Mouse (Mus musculus): ENCODE results near the gene Heatr6.

Gene Heatr6

DNA sequence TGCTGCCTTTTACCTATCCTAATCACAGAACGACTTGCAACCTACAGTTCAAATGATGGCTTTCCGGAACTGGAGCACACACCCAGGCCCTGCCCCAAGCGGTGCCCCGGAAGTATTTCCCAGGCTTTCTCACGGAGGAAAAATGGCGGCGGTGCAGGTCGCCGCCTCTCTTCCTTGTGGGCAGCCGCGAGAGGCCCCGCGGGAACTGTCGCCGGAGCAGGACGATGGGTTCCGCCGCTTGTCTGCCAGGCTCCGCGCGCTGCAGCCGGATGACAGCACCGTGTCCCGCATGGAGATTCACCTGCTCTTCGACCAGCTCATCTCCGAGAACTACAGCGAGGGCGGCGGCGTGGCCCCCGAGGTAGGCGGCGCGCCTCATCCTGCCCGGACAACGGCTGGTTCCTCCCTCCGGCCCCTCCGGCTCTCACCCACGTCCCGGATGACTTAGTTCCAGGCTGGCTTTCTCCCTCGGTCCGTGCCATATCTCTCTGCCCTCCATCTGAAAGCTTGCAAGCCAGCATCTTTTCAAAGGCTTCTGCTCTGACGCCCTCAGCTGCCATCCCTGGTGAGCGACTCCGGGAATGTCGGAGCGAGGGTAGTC is at the start of gene Heatr6:
Gene Heatr6, plus strand, starts transcription at position 116 of the 601 bp plus-strand sequence.
- peak; percentile 93 for DNase-seq (ENCODE audit: low spot score)

DNA sequence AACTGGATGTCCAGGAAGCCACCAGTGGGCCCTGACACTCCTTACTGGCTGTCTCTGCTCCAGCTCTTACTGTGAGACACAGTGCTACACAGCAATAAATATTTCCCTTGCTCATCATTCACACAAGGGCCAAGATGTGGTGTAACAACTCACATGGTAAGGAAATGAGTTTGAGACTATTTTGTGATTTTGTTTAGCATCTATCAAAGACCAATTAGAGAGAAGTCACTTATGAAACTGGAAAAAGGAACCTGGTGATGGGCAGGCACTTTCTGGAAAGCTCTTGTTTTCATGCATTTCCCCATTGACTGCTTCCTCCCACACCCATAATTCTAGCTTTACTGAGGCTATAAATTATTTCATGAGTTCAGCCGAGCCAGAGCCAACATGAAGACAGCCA is 49.8 kb upstream of the Heatr6 start, which contains the start of gene Wfdc17:
Gene Wfdc17, plus strand, starts transcription at position 287 of the 400 bp plus-strand sequence.
- no peak for DNase-seq (ENCODE audit: low spot score)

DNA sequence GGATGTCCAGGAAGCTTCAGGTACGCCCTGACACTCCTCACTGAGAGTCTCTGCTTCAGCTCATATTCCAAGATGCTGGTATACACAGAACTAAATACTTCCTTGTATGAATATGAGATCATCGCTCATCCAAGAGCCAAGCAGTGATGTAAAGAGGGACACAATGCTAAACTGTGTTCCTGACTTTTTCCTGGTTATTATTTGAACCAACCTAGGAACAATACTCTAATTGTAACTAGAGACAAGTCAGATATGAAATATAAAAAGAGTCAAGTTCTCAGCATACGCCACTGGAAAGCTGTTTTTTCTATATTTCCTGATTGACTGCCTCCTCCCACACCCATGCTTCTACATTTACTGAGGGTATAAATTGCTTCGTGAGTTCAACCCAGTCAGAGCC is 44.8 kb upstream of the Heatr6 start, which contains the start of gene Wfdc18:
Gene Wfdc18, plus strand, starts transcription at position 301 of the 400 bp plus-strand sequence.
- no peak for DNase-seq (ENCODE audit: low spot score)

DNA sequence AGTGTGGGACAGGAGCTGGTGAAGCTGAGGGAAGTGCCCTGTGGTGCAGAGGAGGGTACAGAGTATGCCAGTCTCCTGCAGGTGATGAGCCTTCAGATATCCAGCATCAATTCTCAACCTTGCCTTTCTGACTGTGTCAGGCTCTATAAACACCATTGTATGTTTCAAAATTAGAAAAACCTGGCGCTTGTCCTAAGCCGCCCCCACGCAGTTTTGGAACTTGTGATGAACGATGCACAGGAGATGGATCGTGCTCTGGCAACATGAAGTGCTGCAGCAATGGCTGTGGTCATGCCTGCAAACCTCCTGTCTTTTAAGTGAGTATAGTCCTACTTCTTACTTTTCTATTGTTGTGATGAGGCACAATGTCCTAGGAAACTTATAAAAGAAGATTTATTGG is 43.8 kb upstream of the Heatr6 start:
- no peak for DNase-seq (ENCODE audit: low spot score)

DNA sequence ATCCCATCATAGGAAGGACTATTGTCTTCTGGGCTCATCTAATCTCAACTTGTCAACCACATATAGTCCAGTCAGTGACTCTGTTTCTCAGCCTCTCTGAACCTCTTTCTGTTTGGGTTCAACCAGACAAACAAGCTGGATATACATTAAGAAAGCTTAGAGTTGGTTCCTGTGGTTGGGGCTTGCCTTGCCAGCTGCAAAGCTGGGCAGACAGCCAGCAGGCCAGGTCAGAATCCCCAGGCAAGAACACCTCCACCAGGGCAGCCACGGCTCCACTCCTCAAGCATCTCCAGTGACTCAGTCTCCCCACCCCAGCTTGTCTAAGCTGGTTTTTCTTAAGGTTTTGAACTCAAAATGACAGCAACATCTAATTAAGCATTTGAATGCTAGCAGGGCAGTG is 40.8 kb upstream of the Heatr6 start:
- DNase-seq (ENCODE audit: low spot score): no peak

DNA sequence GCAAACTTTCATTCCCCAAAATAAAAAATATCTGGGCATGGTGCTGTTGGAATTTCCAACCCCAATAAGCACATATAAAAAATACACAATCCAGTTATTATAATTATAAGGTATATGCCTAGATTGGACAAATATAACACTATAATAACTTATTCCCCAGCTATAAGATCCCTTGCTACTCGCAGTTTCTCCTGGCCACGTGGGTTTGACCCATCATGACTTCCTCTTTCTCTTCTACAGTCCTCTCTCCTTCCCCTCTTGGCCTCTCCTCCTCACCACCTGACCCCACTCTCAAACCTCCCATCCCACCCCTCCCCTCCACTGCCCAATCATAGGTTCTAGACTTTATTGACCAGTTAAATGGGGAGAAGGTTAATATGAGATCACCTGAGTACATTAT is 39.6 kb upstream of the Heatr6 start:
- no peak for DNase-seq (ENCODE audit: low spot score)

DNA sequence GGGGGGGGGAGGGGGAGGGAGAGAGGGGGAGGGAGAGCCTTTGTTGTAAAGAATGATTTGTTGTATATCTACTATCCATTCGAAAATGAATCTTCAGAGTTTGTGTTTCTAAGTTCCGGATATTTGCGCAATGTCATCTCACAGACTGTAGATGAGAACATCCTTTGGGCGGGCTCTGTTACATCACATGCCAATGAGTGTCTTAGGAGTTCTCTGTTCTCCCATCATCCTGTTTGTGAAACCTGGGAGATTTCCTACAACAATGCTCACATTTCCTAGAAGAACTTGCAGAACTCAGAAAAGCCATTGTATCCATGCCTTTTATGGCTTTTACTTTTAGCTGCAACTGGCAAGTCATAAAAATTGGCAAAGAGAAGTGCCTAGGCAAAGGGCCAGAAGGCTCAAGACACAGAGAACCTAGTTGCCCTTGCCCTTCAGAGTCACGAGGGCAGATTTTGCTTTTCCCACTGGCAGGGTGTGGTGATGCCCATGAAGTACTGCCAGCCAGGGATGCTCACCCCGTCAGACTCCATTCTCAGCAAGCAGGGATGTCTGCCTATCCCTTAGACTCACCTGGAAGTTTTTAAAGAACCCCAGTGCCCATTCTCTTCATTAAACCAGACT is 36.3 kb upstream of the Heatr6 start:
- DNase-seq (ENCODE audit: low spot score): no peak

DNA sequence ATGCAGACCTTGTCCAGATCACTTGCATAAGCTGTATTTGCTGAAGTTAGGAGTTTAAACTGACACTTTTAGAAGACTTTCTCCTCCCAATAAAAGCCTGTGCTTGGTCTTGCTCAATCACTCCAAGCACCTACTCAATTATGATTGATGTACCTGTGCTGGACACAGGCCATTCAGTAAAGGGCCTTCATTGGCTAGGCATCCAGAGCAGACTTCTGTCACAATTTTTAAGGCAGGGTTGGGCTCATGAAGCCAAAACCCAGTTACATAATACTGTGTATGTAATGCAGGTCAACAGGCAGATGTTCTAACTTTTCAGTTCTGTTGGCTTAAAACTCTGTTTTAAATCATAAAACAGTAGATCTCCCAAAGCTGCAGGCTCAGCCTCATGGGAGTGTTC is 32.7 kb upstream of the Heatr6 start:
- DNase-seq (ENCODE audit: low spot score): no peak

DNA sequence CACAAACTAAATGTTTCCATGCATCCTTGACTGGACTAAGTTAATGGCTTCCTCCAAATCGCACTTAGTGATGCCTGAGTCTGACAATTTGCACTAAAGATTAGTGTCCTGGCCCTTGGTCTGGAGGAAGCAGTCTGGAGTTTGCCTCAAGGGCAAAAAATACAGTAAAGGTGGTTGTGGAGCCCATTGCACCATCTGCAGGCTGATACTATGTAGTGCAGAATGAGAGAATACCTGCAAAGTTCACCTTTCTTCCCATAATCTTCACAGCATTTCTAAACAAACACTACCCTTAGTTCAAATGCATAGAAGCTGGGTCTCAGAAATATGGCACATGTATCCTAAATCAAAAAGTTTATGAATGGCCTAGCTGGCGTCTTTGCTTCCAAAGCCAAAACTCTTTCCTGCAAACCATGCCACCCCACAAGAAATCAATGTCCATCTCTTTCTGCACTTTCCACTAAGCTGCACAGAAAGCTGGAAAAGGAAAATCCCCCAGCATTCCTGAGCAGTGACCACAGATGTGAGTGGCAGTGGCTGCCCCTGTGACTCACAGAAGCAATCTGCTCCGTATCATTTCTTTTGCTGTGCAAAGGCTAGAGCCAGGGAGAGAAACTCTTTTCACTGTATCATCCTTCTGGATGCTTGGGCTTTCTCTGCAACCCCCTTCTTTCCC is 24.6 kb upstream of the Heatr6 start:
- no peak for DNase-seq (ENCODE audit: low spot score)

DNA sequence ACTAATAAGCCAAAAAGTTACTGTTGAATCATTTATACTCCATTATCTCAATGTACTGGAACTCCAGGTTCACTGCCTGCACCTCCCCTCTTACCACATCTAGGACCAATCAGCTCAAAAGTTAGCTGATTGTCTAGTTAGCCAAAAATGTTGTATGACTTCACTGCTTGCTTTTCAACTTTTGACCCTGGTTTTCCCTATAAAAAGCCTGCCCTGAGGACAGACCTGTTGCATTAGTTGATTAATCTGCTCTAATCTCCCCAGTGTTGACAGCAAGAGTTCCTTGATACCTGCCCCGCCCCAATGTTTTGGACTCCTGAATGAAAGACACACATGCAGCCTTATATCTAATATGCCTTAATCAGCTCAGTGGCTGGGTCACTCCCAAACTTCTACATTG is 22.4 kb upstream of the Heatr6 start:
- no peak for DNase-seq (ENCODE audit: low spot score)

DNA sequence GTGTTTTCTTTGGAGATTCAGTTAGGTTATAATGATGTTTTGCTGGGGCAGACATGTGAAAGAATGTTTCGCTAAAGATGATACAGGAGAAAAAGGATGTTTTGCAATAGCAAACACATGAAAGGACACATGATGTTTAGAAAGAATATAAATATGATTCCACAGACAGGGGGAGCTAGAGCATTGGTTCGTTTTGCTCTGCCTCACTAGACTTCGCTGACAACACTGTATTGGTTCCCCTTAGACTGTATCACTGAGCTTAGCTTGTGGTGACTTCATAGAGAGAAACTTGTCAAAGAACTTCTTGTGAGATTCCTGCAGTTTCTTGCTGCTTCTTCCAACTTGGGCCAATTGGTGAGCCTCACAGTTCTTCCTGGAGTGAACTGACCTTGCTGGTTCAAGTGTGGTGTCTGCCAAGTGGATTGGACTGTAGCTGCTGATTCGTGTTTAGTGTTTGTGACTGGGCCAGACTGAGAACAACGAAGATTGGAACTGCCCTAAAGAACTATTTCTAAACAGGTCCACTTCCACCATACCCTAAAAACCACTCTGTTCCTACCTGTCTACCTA is 20.3 kb upstream of the Heatr6 start:
- no peak for DNase-seq (ENCODE audit: low spot score)

DNA sequence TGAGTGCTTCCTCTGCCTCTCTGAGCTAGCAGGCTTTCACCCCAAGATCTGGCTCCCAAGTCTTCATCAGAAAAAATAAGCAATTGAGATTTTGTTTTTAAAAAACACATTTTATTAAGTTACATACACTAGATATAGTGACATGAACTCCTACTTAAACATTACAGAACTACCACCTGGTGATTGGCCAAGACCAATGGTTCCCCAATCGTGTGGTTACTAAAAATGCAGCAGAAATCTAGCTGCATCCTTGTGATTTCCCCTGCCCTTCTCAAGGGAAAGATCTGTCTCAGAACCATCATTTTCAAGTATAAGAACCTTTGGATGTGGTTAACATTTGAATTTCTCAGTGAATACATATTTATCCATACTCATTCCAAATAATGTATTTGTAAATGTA is 19.3 kb upstream of the Heatr6 start:
- DNase-seq (ENCODE audit: low spot score): no peak

DNA sequence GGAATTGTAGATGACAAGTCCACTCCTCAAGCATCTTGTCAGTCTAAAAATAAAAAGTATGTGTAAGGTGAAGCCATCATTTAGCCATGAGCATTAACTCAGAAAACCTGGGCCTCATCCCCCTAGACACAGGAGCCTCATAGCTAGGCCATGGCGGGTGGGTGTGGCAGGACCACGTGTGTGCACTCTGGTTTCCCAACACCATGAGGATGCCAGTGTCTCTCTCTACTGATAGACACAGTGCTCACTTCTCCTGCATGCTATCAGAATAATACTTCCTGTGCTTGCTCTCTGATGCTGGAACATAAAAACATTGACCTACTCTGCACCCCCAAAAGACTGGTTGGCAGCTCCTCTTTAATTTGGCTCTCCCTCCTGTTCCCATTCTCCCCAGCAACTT is 17.6 kb upstream of the Heatr6 start:
- DNase-seq (ENCODE audit: low spot score): no peak

DNA sequence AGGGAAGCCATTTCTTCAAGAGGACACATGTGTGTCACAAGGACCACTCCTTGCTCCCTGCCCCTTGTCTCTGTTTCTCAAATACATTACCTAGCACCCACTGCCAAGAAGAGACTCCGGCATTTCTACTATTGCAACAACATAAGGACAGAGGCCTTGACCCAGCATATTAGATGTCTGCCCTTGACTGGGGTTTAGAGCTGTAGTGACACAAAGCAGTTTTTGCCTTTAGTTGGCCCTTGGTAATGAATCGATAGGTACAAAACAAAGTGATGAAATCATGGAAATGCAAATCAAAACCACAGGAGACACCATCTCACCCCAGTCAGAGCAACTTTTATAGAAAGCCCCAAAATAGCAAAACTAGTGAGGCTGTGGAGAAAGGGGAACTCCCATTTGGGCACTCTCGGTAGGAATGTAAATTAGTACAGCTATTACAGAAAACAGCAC is 16.4 kb upstream of the Heatr6 start:
- DNase-seq (ENCODE audit: low spot score): no peak

DNA sequence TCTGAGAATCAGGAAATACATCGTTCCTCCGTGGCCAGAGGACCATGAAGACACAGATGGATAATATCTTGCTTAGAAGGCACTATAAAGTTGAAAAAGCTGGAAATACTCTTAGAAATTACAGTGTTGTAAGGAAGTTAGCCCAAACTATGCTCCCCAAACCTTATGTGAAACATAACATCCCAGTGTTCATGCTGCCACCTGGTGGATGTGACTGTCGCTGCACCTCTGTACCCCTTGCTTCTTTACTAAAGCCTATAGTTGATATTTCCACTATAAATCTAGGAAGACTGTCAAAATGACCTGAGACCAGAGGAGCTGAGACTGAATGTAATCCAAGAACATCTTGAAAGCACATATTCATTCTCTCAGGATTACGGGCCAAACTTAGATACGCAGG is 14.3 kb upstream of the Heatr6 start:
- peak; percentile 66 for DNase-seq (ENCODE audit: low spot score)

DNA sequence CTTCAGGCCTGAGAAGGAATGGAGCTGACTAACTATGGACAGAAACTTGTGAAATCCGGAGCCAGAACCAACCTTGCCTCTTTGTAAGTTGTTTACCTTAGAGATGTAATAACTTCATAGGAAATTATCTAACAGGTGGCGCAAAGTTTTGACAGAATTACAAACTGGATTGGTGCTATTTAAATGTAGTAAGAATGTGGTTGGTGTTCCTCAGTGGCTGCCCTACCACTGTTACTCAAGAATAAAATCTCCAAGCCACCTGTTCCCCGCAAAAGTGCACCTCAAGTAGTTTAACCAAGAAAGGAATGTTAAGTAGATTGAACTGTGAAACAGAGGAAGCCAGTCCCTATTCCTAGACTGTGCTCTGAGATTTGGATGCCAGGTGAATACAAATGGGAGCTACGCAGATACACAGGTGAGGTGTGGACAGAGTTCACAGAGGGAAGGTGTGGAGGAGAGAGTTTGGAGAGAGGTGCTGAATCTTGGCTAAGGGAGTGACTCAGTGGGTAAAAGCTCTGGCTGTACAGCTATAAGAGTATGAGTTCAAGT is 13.0 kb upstream of the Heatr6 start:
- DNase-seq (ENCODE audit: low spot score): no peak

DNA sequence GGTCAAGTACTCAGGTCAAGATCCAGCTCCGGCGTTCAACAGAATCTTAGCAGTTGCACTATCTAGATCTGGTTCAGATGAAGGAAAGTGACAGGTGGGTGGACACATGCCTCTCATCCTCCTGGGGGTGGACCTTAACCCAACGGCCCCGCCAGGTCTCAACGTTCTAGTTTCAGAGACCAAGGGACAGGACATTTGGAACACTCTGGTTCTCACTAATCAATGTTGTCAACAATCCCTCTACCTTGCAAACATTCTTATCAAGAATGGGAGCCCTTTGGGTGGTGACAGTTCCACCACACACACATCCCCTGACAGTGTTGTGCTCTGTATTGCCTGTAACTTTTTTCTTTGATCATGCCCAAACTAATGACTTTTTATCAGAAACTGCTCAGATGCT is 11.7 kb upstream of the Heatr6 start:
- DNase-seq (ENCODE audit: low spot score): no peak

DNA sequence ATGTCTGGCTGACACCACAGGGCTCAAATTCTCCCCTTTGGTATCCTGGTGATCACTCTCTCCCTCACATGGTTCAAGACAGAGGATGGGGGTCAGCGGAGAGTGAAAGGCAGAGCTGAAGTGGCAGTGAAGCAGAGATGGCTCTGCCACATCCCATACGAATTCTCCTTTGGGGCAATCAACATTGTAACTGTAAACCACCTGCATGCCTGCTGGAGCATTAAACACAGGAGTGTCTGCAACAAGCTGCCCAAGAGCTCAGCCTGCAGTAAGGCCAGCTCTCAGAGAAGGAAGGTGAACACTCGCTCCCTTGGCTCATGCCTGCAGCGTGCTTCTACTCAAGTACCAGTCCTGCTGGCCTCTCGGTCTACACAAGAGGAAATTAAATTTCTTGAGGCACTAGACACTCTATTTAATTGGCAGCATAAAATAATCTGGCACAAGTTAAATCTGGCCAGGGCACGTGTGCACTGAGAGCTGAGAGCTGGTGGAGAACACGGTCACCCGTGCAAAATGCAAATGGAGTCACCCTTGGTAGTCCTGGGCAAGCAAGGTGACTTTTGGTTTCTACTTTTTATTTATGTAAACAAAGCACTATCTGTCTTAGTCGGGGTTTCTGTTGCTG is 10.7 kb upstream of the Heatr6 start:
- DNase-seq (ENCODE audit: low spot score): no peak

DNA sequence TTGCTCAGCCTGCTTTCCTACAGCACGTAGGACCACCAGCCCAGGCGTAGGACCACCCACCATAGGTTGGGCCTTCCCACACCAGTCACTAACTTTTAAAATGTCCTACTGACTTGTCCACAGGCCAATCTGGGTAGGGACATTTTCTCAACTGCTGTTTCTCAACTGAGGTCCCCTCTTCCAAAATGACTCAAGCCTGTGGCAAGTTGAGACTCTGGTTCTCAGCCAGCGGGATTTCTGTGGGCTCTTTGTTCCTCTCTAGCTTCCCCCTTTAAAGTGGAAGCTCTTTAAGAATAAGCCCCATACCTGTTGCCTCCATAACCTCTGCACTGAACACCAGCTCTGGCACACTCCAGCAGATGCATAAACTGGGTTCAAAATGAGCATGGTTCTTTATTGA is 10.0 kb upstream of the Heatr6 start:
- no peak for DNase-seq (ENCODE audit: low spot score)

DNA sequence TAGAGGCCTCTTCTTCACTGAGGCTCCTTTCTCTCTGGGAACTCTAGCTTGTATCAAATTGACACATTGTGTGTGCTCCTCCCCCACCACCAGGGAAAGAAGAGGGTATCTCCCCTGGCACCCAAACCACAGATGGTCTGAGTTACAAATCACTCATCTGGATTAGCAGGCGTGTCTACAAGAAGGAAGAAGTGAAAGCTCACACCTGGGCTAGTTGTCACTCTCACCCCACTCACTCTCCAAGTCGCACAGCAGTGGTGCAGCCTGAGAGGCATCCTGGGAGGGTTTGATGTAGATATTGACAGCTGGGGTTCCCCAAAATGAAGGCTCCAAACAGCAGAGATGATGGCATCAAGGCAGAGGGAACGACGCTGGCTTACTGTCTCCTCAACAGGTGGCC is 7.3 kb upstream of the Heatr6 start:
- DNase-seq (ENCODE audit: low spot score): no peak

DNA sequence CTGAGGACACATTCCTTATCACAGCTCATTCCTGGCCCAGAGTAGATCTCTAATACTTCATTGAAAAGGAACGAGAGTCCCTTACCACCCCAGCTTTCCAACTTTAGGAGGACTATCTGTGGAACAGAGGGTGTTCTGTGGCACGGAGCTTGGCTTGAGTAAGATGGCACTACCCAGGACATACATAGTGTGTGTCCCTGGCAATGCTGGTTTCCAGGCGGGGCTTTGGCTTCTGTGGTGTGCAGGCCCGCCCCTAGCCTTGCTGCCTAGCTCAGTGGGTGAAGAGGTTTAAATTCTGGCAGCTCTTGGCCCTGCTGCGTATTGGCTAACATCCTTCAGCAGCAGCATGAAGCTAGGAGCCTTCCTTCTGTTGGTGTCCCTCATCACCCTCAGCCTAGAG is 6.8 kb upstream of the Heatr6 start, which contains the start of gene Wfdc21:
Gene Wfdc21, plus strand, starts transcription at position 260 of the 400 bp plus-strand sequence.
- DNase-seq (ENCODE audit: low spot score): no peak
